Mouse (Mus musculus): ENCODE measurements around the gene Spata16. TPM values are rescaled to one million over a fixed set of nuclear protein-coding genes. Genes with fewer than 3 reads are reported as not detected.
"Not testable (repeated sequence)": the region's sequence is repeated elsewhere in the genome, so short reads cannot be mapped to it uniquely, and the experiment has no call there.

Spata16 gene
- not detected for total RNA-seq (2021)
- long read RNA-seq, experiment 1, result 0 reads
- long read RNA-seq, experiment 2, result 0 reads

- no peak for DNase-seq
Observed at GRCm38 (mm10) chr3:26637402-26637801, at the start of gene Spata16. Gene Spata16, plus strand, starts transcription at chr3:26637620.

GRCm38 (mm10) chr3:26604861-26605260 lies 32.6 kb upstream of the Spata16 start:
- no peak for DNase-seq

GRCm38 (mm10) chr3:26608531-26608930 lies 28.9 kb upstream of the Spata16 start:
- DNase-seq, result no peak

- DNase-seq, result no peak
Observed at GRCm38 (mm10) chr3:26639214-26639613, 1.8 kb downstream of the Spata16 start.

- DNase-seq, result no peak
Observed at GRCm38 (mm10) chr3:26639851-26640250, 2.4 kb downstream of the Spata16 start.

GRCm38 (mm10) chr3:26640321-26641075 lies 3.1 kb downstream of the Spata16 start:
- no peak for DNase-seq

GRCm38 (mm10) chr3:26641351-26642249 lies 4.2 kb downstream of the Spata16 start:
- DNase-seq, result no peak

GRCm38 (mm10) chr3:26644136-26644535 lies 6.7 kb downstream of the Spata16 start:
- DNase-seq, result no peak

- no peak for DNase-seq
Observed at GRCm38 (mm10) chr3:26646834-26647233, 9.4 kb downstream of the Spata16 start.

GRCm38 (mm10) chr3:26685832-26686231 lies 48.4 kb downstream of the Spata16 start:
- DNase-seq, result no peak

- not testable (repeated sequence) for DNase-seq
Observed at GRCm38 (mm10) chr3:26709492-26709891, 72.1 kb downstream of the Spata16 start.

- DNase-seq, result no peak
Observed at GRCm38 (mm10) chr3:26727526-26727925, 90.1 kb downstream of the Spata16 start.

GRCm38 (mm10) chr3:26750492-26750891 lies 113.1 kb downstream of the Spata16 start:
- DNase-seq, result no peak

- DNase-seq, result no peak
Observed at GRCm38 (mm10) chr3:26752441-26752840, 115.0 kb downstream of the Spata16 start.

GRCm38 (mm10) chr3:26793334-26794101 lies 156.1 kb downstream of the Spata16 start:
- DNase-seq, result no peak

GRCm38 (mm10) chr3:26795851-26796538 lies 158.6 kb downstream of the Spata16 start:
- DNase-seq, result no peak

- no peak for DNase-seq
Observed at GRCm38 (mm10) chr3:26796954-26797353, 159.5 kb downstream of the Spata16 start.

- no peak for DNase-seq
Observed at GRCm38 (mm10) chr3:26814307-26814706, 176.9 kb downstream of the Spata16 start.

- DNase-seq, result no peak
Observed at GRCm38 (mm10) chr3:26815764-26816163, 178.3 kb downstream of the Spata16 start.

GRCm38 (mm10) chr3:26819398-26819797 lies 182.0 kb downstream of the Spata16 start:
- DNase-seq, result no peak

GRCm38 (mm10) chr3:26826958-26827839 lies 189.8 kb downstream of the Spata16 start:
- no peak for DNase-seq

All from gastrocnemius, postnatal 10 days (tissue).